Mouse (Mus musculus): ENCODE measurements around the gene Map2k3.
"Not testable (repeated sequence)": the region's sequence is repeated elsewhere in the genome, so short reads cannot be mapped to it uniquely, and the experiment has no call there.

Map2k3 gene

DNA sequence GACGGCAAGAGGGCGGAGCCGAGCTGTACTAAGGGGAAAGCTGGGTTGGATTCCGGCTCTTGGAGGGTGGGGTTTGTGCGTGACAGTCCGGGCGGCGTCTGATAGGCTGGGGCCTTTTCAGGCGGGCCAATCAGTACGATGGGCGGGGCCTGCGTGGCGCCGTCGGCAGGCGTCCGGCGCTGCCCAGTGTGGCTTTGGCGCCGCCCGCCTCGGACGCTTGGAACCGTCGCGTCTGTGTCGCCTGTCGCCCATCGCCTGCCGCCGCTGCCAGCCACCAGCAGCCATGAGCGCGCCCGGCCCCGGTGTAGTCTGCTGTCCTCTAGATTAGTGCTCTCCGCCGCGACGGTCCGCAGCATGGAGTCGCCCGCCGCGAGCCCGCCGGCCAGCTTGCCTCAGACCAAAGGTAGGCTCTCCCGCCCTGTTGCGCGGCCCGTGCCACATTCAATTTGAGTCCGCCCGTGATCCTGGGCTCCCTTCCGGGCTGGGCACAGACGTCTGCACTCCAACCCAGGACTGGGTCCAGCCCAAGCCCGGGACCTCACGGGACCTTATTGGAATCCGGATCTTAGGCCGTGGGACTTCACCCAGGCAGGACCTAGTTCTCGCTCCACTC is at the start of gene Map2k3:
Map2k3 (plus strand) TSS at position 165 of the 613 bp plus-strand sequence.
- peak; percentile 98 for DNase-seq

DNA sequence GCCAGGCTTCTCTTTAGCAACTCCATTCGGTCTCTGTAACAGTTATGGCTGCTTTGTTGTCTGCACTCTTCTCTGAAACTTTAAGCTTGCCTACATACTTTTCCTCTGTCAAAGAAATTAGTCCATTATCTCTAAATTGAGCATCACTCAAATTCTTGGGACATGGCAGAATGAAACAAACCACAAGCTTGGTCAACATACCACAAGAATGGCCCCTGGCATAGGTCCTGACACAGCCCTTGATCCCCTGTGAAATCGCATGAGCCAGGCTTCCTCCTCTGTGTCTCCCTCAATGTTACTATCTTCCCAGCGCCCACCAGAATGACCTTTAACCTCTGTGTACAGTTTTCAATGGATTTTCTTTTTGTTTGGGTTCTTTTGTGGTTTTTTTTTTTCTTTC is 49.4 kb upstream of the Map2k3 start:
- no peak for DNase-seq

DNA sequence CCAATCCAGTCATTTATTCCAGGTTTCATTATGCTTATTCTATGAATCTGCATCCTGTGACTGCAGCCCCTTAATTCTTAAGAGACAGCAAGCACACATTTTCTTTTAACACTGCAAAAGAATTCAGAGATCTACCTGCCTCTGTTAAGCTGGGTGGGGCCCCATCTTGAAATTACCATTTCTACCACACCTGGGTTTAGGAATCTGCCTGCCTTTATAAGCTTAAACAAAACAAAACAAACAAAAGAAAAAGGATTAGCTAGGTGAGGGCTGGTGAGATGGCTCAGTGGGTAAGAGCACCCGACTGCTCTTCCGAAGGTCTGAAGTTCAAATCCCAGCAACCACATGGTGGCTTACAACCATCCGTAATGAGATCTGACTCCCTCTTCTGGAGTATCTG is 44.8 kb upstream of the Map2k3 start:
- DNase-seq: not testable (repeated sequence)

GRCm38 (mm10) chr11:60889861-60890260 is 42.0 kb upstream of the Map2k3 start:
- no peak for DNase-seq

- peak; percentile 45 for DNase-seq
Measured at GRCm38 (mm10) chr11:60890286-60890685, 41.5 kb upstream of the Map2k3 start.

GRCm38 (mm10) chr11:60890744-60891143 is 41.1 kb upstream of the Map2k3 start:
- no peak for DNase-seq

GRCm38 (mm10) chr11:60895915-60896314 is 35.9 kb upstream of the Map2k3 start:
- peak; percentile 59 for DNase-seq

GRCm38 (mm10) chr11:60902001-60902400 is 29.8 kb upstream of the Map2k3 start:
- no peak for DNase-seq

- DNase-seq: peak; percentile 62
Measured at GRCm38 (mm10) chr11:60902486-60902885, 29.3 kb upstream of the Map2k3 start.

GRCm38 (mm10) chr11:60903661-60904061 is 28.2 kb upstream of the Map2k3 start:
- no peak for DNase-seq

DNA sequence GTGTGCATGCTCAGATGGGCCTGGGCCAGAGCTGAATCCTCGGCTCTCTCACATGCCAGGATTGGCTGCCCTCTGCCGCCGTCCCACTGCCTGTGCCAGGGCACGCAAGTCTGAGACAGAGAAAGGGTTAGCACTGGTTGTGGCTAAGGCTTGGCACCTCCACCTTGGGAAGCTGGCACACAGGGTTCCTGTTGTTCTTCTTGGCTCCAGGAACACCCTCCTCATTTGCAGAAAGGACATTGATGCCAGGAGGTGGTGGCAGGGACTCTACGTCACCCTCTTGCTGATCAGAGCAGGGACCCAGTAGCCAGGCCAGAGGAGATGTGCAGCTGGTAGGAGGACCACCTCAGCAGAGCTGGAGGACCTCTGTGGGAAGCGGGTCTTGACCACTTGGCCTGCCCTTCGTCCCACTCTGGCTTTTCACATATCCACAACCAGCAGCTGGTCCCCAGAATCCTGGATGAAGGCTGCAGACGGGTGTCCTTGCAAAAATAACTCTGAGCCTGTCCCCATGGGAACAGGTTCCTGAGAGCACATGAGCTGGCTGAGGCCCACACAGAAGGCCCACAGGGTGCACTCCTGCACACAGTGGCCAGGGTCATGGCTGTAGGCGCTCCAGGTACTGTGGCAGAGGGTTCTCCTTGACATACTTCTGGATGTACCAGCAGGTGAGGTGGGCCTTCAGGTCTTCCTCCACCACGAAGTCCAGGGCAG is 26.3 kb upstream of the Map2k3 start:
- no peak for DNase-seq

DNA sequence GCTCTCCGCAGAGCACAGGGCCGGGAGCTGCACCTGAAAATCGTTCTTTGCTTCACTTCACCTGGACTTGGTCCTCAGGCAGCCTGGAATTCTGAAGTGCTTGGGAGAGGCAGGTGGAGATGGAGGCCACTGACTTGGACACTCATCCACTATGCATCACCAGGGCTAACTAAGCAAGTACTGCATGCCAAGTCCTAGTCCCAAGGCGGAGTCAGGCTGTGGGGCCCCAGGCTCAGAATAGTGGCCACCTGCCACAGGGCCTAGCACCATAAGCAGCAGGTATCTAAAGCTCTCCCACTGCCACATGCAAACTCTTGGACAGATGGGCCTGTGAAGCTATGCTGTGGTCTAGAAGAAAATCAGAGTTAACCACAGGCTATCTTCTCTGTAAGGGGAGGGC is 25.4 kb upstream of the Map2k3 start:
- no peak for DNase-seq

DNA sequence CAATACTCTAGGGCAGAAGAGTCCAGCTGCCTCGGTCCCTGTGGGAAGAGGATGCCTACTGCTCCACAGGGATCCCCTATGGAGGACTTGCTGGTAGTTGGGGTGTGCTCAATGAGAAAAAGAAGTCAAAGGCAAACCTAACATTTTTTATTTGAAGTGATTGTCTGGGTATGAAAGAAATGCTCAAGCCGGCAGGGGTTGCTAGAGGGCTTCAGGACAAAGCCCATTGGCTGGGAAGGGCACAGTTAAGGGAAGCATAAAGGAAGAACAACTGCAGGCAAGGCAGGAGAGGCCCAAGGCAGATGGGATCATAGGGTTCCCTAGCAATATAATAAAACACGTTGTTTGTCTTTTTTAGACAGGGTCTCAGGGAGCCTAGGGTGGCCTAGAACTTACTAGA is 23.8 kb upstream of the Map2k3 start:
- no peak for DNase-seq

GRCm38 (mm10) chr11:60909626-60910025 is 22.2 kb upstream of the Map2k3 start:
- no peak for DNase-seq

GRCm38 (mm10) chr11:60912525-60912973 is 19.3 kb upstream of the Map2k3 start:
- no peak for DNase-seq

GRCm38 (mm10) chr11:60913301-60914196 is 18.3 kb upstream of the Map2k3 start:
- peak; percentile 95 for DNase-seq

GRCm38 (mm10) chr11:60914491-60914890 is 17.3 kb upstream of the Map2k3 start, which contains the start of gene Natd1:
Natd1 (minus strand) TSS chr11:60914750.
- no peak for DNase-seq

DNA sequence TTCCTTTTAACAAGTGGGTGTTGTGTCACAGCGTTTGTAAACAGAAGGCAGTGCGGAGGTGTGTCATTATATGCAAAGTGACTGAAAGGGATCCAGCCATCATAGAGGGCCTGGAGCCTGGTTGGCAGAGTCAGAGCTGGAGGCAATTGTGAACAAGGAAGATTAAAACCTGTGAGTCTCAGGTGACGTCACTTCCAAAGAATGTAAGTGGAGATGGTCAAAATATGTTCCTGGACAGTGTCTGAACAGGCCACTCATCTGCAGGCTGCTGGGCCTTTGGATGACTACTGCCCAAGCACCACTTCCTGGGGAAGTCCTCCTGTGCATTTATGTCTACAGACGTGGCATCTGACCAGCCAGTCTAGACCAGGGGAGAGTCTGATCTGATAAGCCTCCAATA is 16.6 kb upstream of the Map2k3 start:
- DNase-seq: no peak

DNA sequence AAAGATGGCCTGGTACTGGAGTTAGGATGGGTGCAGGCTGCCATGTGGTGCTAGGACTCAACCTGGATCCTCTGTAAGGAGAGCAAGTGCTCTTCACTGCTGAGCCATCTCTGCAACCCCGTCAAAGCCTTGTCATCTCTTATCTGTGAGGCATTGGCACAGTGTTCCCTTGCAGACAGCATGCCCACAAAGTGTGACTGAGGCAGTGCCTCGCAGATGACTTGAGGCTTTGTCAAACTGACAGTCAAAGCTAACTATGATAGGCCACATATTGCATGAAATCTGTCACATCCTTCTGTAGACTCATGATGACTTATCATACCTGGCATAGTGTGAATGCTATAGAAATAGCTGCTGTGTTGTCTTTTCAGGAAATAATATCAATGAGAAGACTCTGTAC is 11.8 kb upstream of the Map2k3 start:
- DNase-seq: no peak

- no peak for DNase-seq
Measured at GRCm38 (mm10) chr11:60922195-60922594, 9.6 kb upstream of the Map2k3 start.

- no peak for DNase-seq
Measured at GRCm38 (mm10) chr11:60922964-60923363, 8.9 kb upstream of the Map2k3 start.

GRCm38 (mm10) chr11:60924498-60924897 is 7.3 kb upstream of the Map2k3 start:
- no peak for DNase-seq

GRCm38 (mm10) chr11:60924981-60925380 is 6.9 kb upstream of the Map2k3 start:
- DNase-seq: no peak
